Mouse (Mus musculus): ENCODE measurements around the gene Tmem63c. TPM values are rescaled to one million over a fixed set of nuclear protein-coding genes. Genes with fewer than 3 reads are reported as not detected.

The Tmem63c gene
- total RNA-seq, 2 experiments from 2014 or later = 28.4 to 28.8 TPM

GRCm38 (mm10) chr12:87044711-87045110 is 23.6 kb downstream of the Tmem63c start:
- DNase-seq (ENCODE audit: low spot score in 2 of 2) = peak in 1 of 2 experiments; percentile 37

- no peak for DNase-seq (ENCODE audit: low spot score in 2 of 2)
Measured at GRCm38 (mm10) chr12:87047536-87047935, 26.4 kb downstream of the Tmem63c start.

GRCm38 (mm10) chr12:87052661-87053321 is 31.7 kb downstream of the Tmem63c start:
- DNase-seq (ENCODE audit: low spot score in 2 of 2) = peak; percentile 96 to 97

- DNase-seq (ENCODE audit: low spot score in 2 of 2) = no peak
Measured at GRCm38 (mm10) chr12:87054873-87055272, 33.7 kb downstream of the Tmem63c start.

- no peak for DNase-seq (ENCODE audit: low spot score in 2 of 2)
Measured at GRCm38 (mm10) chr12:87057066-87057465, 35.9 kb downstream of the Tmem63c start.

- peak in 1 of 2 experiments; percentile 37 for DNase-seq (ENCODE audit: low spot score in 2 of 2)
Measured at GRCm38 (mm10) chr12:87065446-87065845, 44.3 kb downstream of the Tmem63c start.

GRCm38 (mm10) chr12:87066429-87066828 is 45.3 kb downstream of the Tmem63c start:
- DNase-seq (ENCODE audit: low spot score in 2 of 2) = peak; percentile 63

GRCm38 (mm10) chr12:87070520-87070919 is 49.4 kb downstream of the Tmem63c start:
- no peak for DNase-seq (ENCODE audit: low spot score in 2 of 2)

- no peak for DNase-seq (ENCODE audit: low spot score in 2 of 2)
Measured at GRCm38 (mm10) chr12:87076610-87077009, 55.5 kb downstream of the Tmem63c start.

GRCm38 (mm10) chr12:87082797-87083196 is 61.7 kb downstream of the Tmem63c start:
- DNase-seq (ENCODE audit: low spot score in 2 of 2) = no peak

GRCm38 (mm10) chr12:87087236-87087635 is 66.1 kb downstream of the Tmem63c start:
- DNase-seq (ENCODE audit: low spot score in 2 of 2) = no peak

GRCm38 (mm10) chr12:87088331-87088730 is 67.2 kb downstream of the Tmem63c start:
- peak in 1 of 2 experiments; percentile 29 for DNase-seq (ENCODE audit: low spot score in 2 of 2)

GRCm38 (mm10) chr12:87089255-87089654 is 68.1 kb downstream of the Tmem63c start:
- no peak for DNase-seq (ENCODE audit: low spot score in 2 of 2)

GRCm38 (mm10) chr12:87089701-87090100 is 68.6 kb downstream of the Tmem63c start:
- no peak for DNase-seq (ENCODE audit: low spot score in 2 of 2)

GRCm38 (mm10) chr12:87091916-87092315 is 70.8 kb downstream of the Tmem63c start:
- DNase-seq (ENCODE audit: low spot score in 2 of 2) = no peak

- no peak for DNase-seq (ENCODE audit: low spot score in 2 of 2)
Measured at GRCm38 (mm10) chr12:87093249-87093648, 72.1 kb downstream of the Tmem63c start.

GRCm38 (mm10) chr12:87093671-87094070 is 72.5 kb downstream of the Tmem63c start:
- no peak for DNase-seq (ENCODE audit: low spot score in 2 of 2)

GRCm38 (mm10) chr12:87100331-87100730 is 79.2 kb downstream of the Tmem63c start:
- DNase-seq (ENCODE audit: low spot score in 2 of 2) = no peak

- peak in 1 of 2 experiments; percentile 37 for DNase-seq (ENCODE audit: low spot score in 2 of 2)
Measured at GRCm38 (mm10) chr12:87102165-87102631, 81.1 kb downstream of the Tmem63c start, which contains the start of gene Ngb. TSS of gene Ngb (minus strand) at chr12:87102539.

- no peak for DNase-seq (ENCODE audit: low spot score in 2 of 2)
Measured at GRCm38 (mm10) chr12:87103471-87103870, 82.3 kb downstream of the Tmem63c start.

GRCm38 (mm10) chr12:87104796-87105195 is 83.7 kb downstream of the Tmem63c start:
- DNase-seq (ENCODE audit: low spot score in 2 of 2) = no peak

- DNase-seq (ENCODE audit: low spot score in 2 of 2) = no peak
Measured at GRCm38 (mm10) chr12:87107357-87107977, 86.3 kb downstream of the Tmem63c start.

Measured in layer of hippocampus, postnatal 10 days (tissue).